ENCODE assay signal across 31 mouse cellular contexts in genomic region chr17:29989653-29990052, GRCm38 (mm10). TPM values are rescaled to one million over a fixed set of nuclear protein-coding genes. Genes with fewer than 3 reads are reported as not detected.
"Had no signal": no experiment of that assay in that cellular context is flagged by ENCODE, and none has a peak within 500 bp of the region (broad histone marks: within the 10 kb centered on the region; RNA-seq: fewer than 3 reads in every experiment).

No protein-coding gene starts in this region.

- H3K27me3 ChIP-seq: limb, embryonic 12.5 days; limb, embryonic 13.5 days; limb, embryonic 15.5 days; liver, embryonic 13.5 days; lung, embryonic 15.5 days; midbrain, embryonic 13.5 days; midbrain, embryonic 15.5 days; neural tube, embryonic 12.5 days had no signal

- H3K4me1 ChIP-seq: limb, embryonic 12.5 days; limb, embryonic 13.5 days; midbrain, embryonic 12.5 days; midbrain, embryonic 13.5 days; midbrain, embryonic 15.5 days had no signal

- H3K27ac ChIP-seq: limb, embryonic 10.5 days; limb, embryonic 12.5 days; limb, embryonic 13.5 days; limb, embryonic 15.5 days; liver, embryonic 12.5 days; liver, embryonic 13.5 days; liver, embryonic 14.5 days; liver, embryonic 15.5 days; lung, embryonic 15.5 days; macrophage; midbrain, embryonic 10.5 days; midbrain, embryonic 12.5 days; midbrain, embryonic 13.5 days; midbrain, embryonic 15.5 days; neural tube, embryonic 12.5 days had no signal

- H3K4me3 ChIP-seq: limb, embryonic 10.5 days; limb, embryonic 12.5 days; limb, embryonic 13.5 days; limb, embryonic 15.5 days; liver, embryonic 12.5 days; liver, embryonic 13.5 days; liver, embryonic 15.5 days; lung, embryonic 15.5 days; midbrain, embryonic 10.5 days; midbrain, embryonic 12.5 days; midbrain, embryonic 13.5 days; midbrain, embryonic 15.5 days; myocyte; neural tube, embryonic 12.5 days had no signal

- DNase-seq: left cerebral cortex, postnatal 4 days; liver; liver, embryonic 13.5 days; liver, postnatal 0 days; lung, adult 18-20 months; lung, adult 2 months; lung, embryonic 14.5 days; lung, postnatal 10 days; lung, postnatal 14 days; lung, postnatal 36 days; lung, postnatal 4 days; midbrain, embryonic 14.5 days had no signal

- ATAC-seq: liver, embryonic 12.5 days; liver, postnatal 0 days; lung, postnatal 0 days; midbrain, embryonic 13.5 days; midbrain, embryonic 15.5 days; midbrain, embryonic 16.5 days had no signal

- H3K9ac ChIP-seq: limb, embryonic 12.5 days; limb, embryonic 13.5 days; limb, embryonic 15.5 days; liver, embryonic 12.5 days; liver, embryonic 13.5 days; liver, embryonic 14.5 days; liver, embryonic 15.5 days; liver, postnatal 0 days; lung, embryonic 14.5 days; lung, embryonic 15.5 days; midbrain, embryonic 12.5 days; midbrain, embryonic 13.5 days; midbrain, embryonic 15.5 days; neural tube, embryonic 12.5 days had no signal

- H3K36me3 ChIP-seq: limb, embryonic 10.5 days; limb, embryonic 12.5 days; limb, embryonic 13.5 days; limb, embryonic 15.5 days; liver, embryonic 12.5 days; liver, embryonic 13.5 days; liver, embryonic 15.5 days; lung, embryonic 15.5 days; midbrain, embryonic 10.5 days; midbrain, embryonic 12.5 days; midbrain, embryonic 13.5 days; midbrain, embryonic 15.5 days; neural tube, embryonic 12.5 days had no signal

- H3K9me3 ChIP-seq: limb, embryonic 10.5 days; limb, embryonic 12.5 days; limb, embryonic 15.5 days; liver, embryonic 12.5 days; liver, embryonic 13.5 days; liver, embryonic 15.5 days; lung, embryonic 15.5 days; megakaryocyte, embryonic 14.5 days; midbrain, embryonic 12.5 days; midbrain, embryonic 13.5 days; midbrain, embryonic 15.5 days; neural tube, embryonic 12.5 days had no signal

RNA-seq across cellular contexts. Expression of gene Mdga1, which starts 19.8 kb away (rescaled TPM):
- total RNA-seq: monocyte, adult 5-6 weeks had no signal
